Mouse (Mus musculus): Measurements from ENCODE around the gene Tns3.
"Not testable (repeated sequence)": the region's sequence is repeated elsewhere in the genome, so short reads cannot be mapped to it uniquely, and the experiment has no call there.

The Tns3 gene

GRCm38 (mm10) chr11:8575217-8576180, 88.8 kb downstream of the Tns3 start:
- DNase-seq (ENCODE audit: low spot score): no peak

GRCm38 (mm10) chr11:8574562-8574961, 89.8 kb downstream of the Tns3 start:
- no peak for DNase-seq (ENCODE audit: low spot score)

GRCm38 (mm10) chr11:8572762-8573161, 91.6 kb downstream of the Tns3 start:
- DNase-seq (ENCODE audit: low spot score): no peak

- peak; percentile 34 for DNase-seq (ENCODE audit: low spot score)
Observed at GRCm38 (mm10) chr11:8569232-8570028, 94.9 kb downstream of the Tns3 start.

- no peak for DNase-seq (ENCODE audit: low spot score)
Observed at GRCm38 (mm10) chr11:8568829-8569228, 95.5 kb downstream of the Tns3 start.

GRCm38 (mm10) chr11:8566250-8566853, 98.0 kb downstream of the Tns3 start:
- no peak for DNase-seq (ENCODE audit: low spot score)

- DNase-seq (ENCODE audit: low spot score): no peak
Observed at GRCm38 (mm10) chr11:8558761-8559282, 105.5 kb downstream of the Tns3 start.

- no peak for DNase-seq (ENCODE audit: low spot score)
Observed at GRCm38 (mm10) chr11:8558258-8558657, 106.1 kb downstream of the Tns3 start.

GRCm38 (mm10) chr11:8557006-8557405, 107.3 kb downstream of the Tns3 start:
- peak; percentile 57 for DNase-seq (ENCODE audit: low spot score)

GRCm38 (mm10) chr11:8551710-8552109, 112.6 kb downstream of the Tns3 start:
- DNase-seq (ENCODE audit: low spot score): no peak

- no peak for DNase-seq (ENCODE audit: low spot score)
Observed at GRCm38 (mm10) chr11:8547661-8548060, 116.7 kb downstream of the Tns3 start.

GRCm38 (mm10) chr11:8545798-8546197, 118.5 kb downstream of the Tns3 start:
- DNase-seq (ENCODE audit: low spot score): peak; percentile 44

GRCm38 (mm10) chr11:8544355-8544754, 120.0 kb downstream of the Tns3 start:
- DNase-seq (ENCODE audit: low spot score): no peak

- DNase-seq (ENCODE audit: low spot score): no peak
Observed at GRCm38 (mm10) chr11:8541222-8541815, 123.0 kb downstream of the Tns3 start.

GRCm38 (mm10) chr11:8539593-8540265, 124.6 kb downstream of the Tns3 start:
- DNase-seq (ENCODE audit: low spot score): peak; percentile 13

- DNase-seq (ENCODE audit: low spot score): no peak
Observed at GRCm38 (mm10) chr11:8537013-8537614, 127.2 kb downstream of the Tns3 start.

- DNase-seq (ENCODE audit: low spot score): peak; percentile 76
Observed at GRCm38 (mm10) chr11:8534893-8535292, 129.4 kb downstream of the Tns3 start.

- DNase-seq (ENCODE audit: low spot score): not testable (repeated sequence)
Observed at GRCm38 (mm10) chr11:8532771-8533170, 131.6 kb downstream of the Tns3 start.

- no peak for DNase-seq (ENCODE audit: low spot score)
Observed at GRCm38 (mm10) chr11:8532112-8532747, 132.1 kb downstream of the Tns3 start.

- DNase-seq (ENCODE audit: low spot score): no peak
Observed at GRCm38 (mm10) chr11:8530506-8530905, 133.8 kb downstream of the Tns3 start.
